Mouse (Mus musculus): Measurements from ENCODE around the gene Prkcz. TPM values are rescaled to one million over a fixed set of nuclear protein-coding genes. Genes with fewer than 3 reads are reported as not detected.
A peak's percentile ranks its signal among the peaks of the same experiment; 100 is the strongest.
"Not testable (repeated sequence)": the region's sequence is repeated elsewhere in the genome, so short reads cannot be mapped to it uniquely, and the experiment has no call there.

The Prkcz gene
- total RNA-seq, 2 experiments from 2014 or later = not detected

GRCm38 (mm10) chr4:155359560-155360464 lies 1.3 kb downstream of the Prkcz start:
- no peak for ATAC-seq (replicated peaks; ENCODE audit: poor library complexity)

- ATAC-seq (replicated peaks; ENCODE audit: poor library complexity) = no peak
Measured at GRCm38 (mm10) chr4:155357601-155358000, 3.6 kb downstream of the Prkcz start.

- ATAC-seq (replicated peaks; ENCODE audit: poor library complexity) = no peak
Measured at GRCm38 (mm10) chr4:155356354-155356753, 4.8 kb downstream of the Prkcz start.

GRCm38 (mm10) chr4:155354546-155354945 lies 6.6 kb downstream of the Prkcz start:
- ATAC-seq (replicated peaks; ENCODE audit: poor library complexity) = no peak

- peak; percentile 76 for ATAC-seq (replicated peaks; ENCODE audit: poor library complexity)
Measured at GRCm38 (mm10) chr4:155354035-155354434, 7.1 kb downstream of the Prkcz start.

GRCm38 (mm10) chr4:155352581-155352980 lies 8.6 kb downstream of the Prkcz start:
- peak; percentile 72 for ATAC-seq (replicated peaks; ENCODE audit: poor library complexity)

GRCm38 (mm10) chr4:155346350-155346749 lies 14.8 kb downstream of the Prkcz start:
- peak; percentile 83 for ATAC-seq (replicated peaks; ENCODE audit: poor library complexity)

- peak; percentile 53; the same call in 1 of the 2 replicates for ATAC-seq (replicated peaks; ENCODE audit: poor library complexity)
Measured at GRCm38 (mm10) chr4:155345608-155345953, 15.6 kb downstream of the Prkcz start.

GRCm38 (mm10) chr4:155344716-155345607 lies 16.2 kb downstream of the Prkcz start:
- no peak for ATAC-seq (replicated peaks; ENCODE audit: poor library complexity)

- no peak for ATAC-seq (replicated peaks; ENCODE audit: poor library complexity)
Measured at GRCm38 (mm10) chr4:155344299-155344600, 16.9 kb downstream of the Prkcz start.

- ATAC-seq (replicated peaks; ENCODE audit: poor library complexity) = no peak
Measured at GRCm38 (mm10) chr4:155343415-155344298, 17.5 kb downstream of the Prkcz start.

GRCm38 (mm10) chr4:155336284-155337050 lies 24.7 kb downstream of the Prkcz start:
- no peak for ATAC-seq (replicated peaks; ENCODE audit: poor library complexity)

GRCm38 (mm10) chr4:155332253-155332652 lies 28.9 kb downstream of the Prkcz start:
- ATAC-seq (replicated peaks; ENCODE audit: poor library complexity) = no peak

- not testable (repeated sequence) for ATAC-seq (replicated peaks; ENCODE audit: poor library complexity)
Measured at GRCm38 (mm10) chr4:155328385-155328784, 32.8 kb downstream of the Prkcz start.

- ATAC-seq (replicated peaks; ENCODE audit: poor library complexity) = no peak
Measured at GRCm38 (mm10) chr4:155325773-155326172, 35.4 kb downstream of the Prkcz start.

- ATAC-seq (replicated peaks; ENCODE audit: poor library complexity) = no peak
Measured at GRCm38 (mm10) chr4:155324511-155324910, 36.6 kb downstream of the Prkcz start.

- no peak for ATAC-seq (replicated peaks; ENCODE audit: poor library complexity)
Measured at GRCm38 (mm10) chr4:155323081-155323795, 37.9 kb downstream of the Prkcz start.

GRCm38 (mm10) chr4:155320281-155321244 lies 40.6 kb downstream of the Prkcz start:
- peak; percentile 82 for ATAC-seq (replicated peaks; ENCODE audit: poor library complexity)
